Mouse (Mus musculus): Measurements from ENCODE around the gene Tbrg1.

Tbrg1 gene

GRCm38 (mm10) chr9:37632305-37632704 is 24.8 kb downstream of the Tbrg1 start:
- DNase-seq (ENCODE audit: extremely low read depth, insufficient read length, low spot score), result no peak

GRCm38 (mm10) chr9:37629941-37630340 is 27.2 kb downstream of the Tbrg1 start:
- DNase-seq (ENCODE audit: extremely low read depth, insufficient read length, low spot score), result no peak

GRCm38 (mm10) chr9:37628581-37628980 is 28.5 kb downstream of the Tbrg1 start:
- DNase-seq (ENCODE audit: extremely low read depth, insufficient read length, low spot score), result no peak

GRCm38 (mm10) chr9:37627263-37627662 is 29.8 kb downstream of the Tbrg1 start:
- DNase-seq (ENCODE audit: extremely low read depth, insufficient read length, low spot score), result no peak

GRCm38 (mm10) chr9:37626103-37626567 is 31.0 kb downstream of the Tbrg1 start:
- no peak for DNase-seq (ENCODE audit: extremely low read depth, insufficient read length, low spot score)

- no peak for DNase-seq (ENCODE audit: extremely low read depth, insufficient read length, low spot score)
Measured at GRCm38 (mm10) chr9:37625641-37626040, 31.5 kb downstream of the Tbrg1 start.

GRCm38 (mm10) chr9:37625129-37625528 is 32.0 kb downstream of the Tbrg1 start:
- DNase-seq (ENCODE audit: extremely low read depth, insufficient read length, low spot score), result no peak

GRCm38 (mm10) chr9:37624502-37624901 is 32.6 kb downstream of the Tbrg1 start:
- no peak for DNase-seq (ENCODE audit: extremely low read depth, insufficient read length, low spot score)

GRCm38 (mm10) chr9:37623981-37624380 is 33.1 kb downstream of the Tbrg1 start:
- DNase-seq (ENCODE audit: extremely low read depth, insufficient read length, low spot score), result no peak

GRCm38 (mm10) chr9:37621290-37621689 is 35.8 kb downstream of the Tbrg1 start:
- DNase-seq (ENCODE audit: extremely low read depth, insufficient read length, low spot score), result no peak

- DNase-seq (ENCODE audit: extremely low read depth, insufficient read length, low spot score), result no peak
Measured at GRCm38 (mm10) chr9:37616770-37617169, 40.3 kb downstream of the Tbrg1 start.

GRCm38 (mm10) chr9:37615220-37615619 is 41.9 kb downstream of the Tbrg1 start:
- no peak for DNase-seq (ENCODE audit: extremely low read depth, insufficient read length, low spot score)

GRCm38 (mm10) chr9:37614316-37614715 is 42.8 kb downstream of the Tbrg1 start:
- DNase-seq (ENCODE audit: extremely low read depth, insufficient read length, low spot score), result no peak

- DNase-seq (ENCODE audit: extremely low read depth, insufficient read length, low spot score), result no peak
Measured at GRCm38 (mm10) chr9:37613911-37614280, 43.2 kb downstream of the Tbrg1 start.

GRCm38 (mm10) chr9:37613182-37613910 is 43.8 kb downstream of the Tbrg1 start, which contains the start of gene Spa17:
Gene Spa17, minus strand, starts transcription at chr9:37613722.
- DNase-seq (ENCODE audit: extremely low read depth, insufficient read length, low spot score), result peak; percentile 93

GRCm38 (mm10) chr9:37609558-37609957 is 47.6 kb downstream of the Tbrg1 start:
- DNase-seq (ENCODE audit: extremely low read depth, insufficient read length, low spot score), result no peak

- no peak for DNase-seq (ENCODE audit: extremely low read depth, insufficient read length, low spot score)
Measured at GRCm38 (mm10) chr9:37605089-37605488, 52.0 kb downstream of the Tbrg1 start.

GRCm38 (mm10) chr9:37600538-37601205 is 56.4 kb downstream of the Tbrg1 start:
- no peak for DNase-seq (ENCODE audit: extremely low read depth, insufficient read length, low spot score)

All from 3134 (cell line).